Comparison of ENCODE assay signal across 10 mouse cellular contexts in the genomic region with DNA sequence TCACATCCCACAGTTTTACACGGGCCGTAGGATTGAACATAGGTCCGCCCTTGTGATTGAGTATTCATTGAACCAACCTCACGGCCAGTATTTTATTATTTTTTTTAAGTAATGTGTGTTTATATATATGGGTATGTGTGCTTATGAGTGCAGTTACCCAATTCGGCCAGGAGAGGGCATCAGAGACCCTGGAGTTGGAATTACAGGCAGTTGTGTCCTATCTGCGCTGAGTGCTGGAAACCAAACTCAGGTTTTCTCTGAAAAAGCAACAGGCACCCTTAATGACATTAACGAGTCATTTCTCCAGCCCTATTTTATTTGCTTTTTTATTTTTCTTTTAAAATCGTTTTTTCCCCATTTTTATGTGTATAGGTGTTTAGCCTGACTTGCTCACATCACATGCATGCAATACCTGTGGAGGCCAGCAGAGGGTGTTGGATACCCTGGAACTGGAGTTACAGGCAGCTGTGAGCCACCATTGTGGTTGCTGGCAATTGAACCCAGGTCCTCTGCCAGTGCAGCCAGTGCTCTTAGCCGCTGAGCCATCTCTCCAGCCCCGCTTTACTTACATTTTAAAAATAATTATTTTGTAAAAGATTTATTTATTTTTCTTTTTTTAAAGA. TPM values are rescaled to one million over a fixed set of nuclear protein-coding genes. Genes with fewer than 3 reads are reported as not detected.
DNase-seq lines count a peak whose midpoint lies in the region; ATAC-seq and TF ChIP-seq lines count a peak whose summit lies in the region.
"Had no signal": no experiment of that assay in that cellular context is flagged by ENCODE, and none has a peak within 500 bp of the region (broad histone marks: within the 10 kb centered on the region; RNA-seq: fewer than 3 reads in every experiment).

No protein-coding gene starts in this region.

- H3K4me2 ChIP-seq in liver, embryonic 12.5 days: no peak overlapping the region
- H3K4me2 ChIP-seq: lung, embryonic 15.5 days; neural tube, embryonic 12.5 days had no signal

- TF ChIP-seq POLR2A in ES-Bruce4 (IDR thresholded peaks at IDR 0.05; ENCODE audit: insufficient read depth, low read length): no peak

- WGBS in liver, embryonic 12.5 days (ENCODE audit: insufficient replicate concordance): 76% methylated on average over 10 of the region's 10 CpGs

- no peak for ATAC-seq in liver, embryonic 12.5 days
- 0 out of 2 replicates have a peak, but pooled peaks have one; percentile 34 for ATAC-seq in megakaryocyte, adult 5-6 weeks (ENCODE audit: poor library complexity, severe bottlenecking)

- TF ChIP-seq CTCF in ES-Bruce4 (IDR thresholded peaks at IDR 0.05; ENCODE audit: low read depth, low read length): peak; percentile 42

- H3K36me3 ChIP-seq in liver, embryonic 12.5 days: 0 out of 2 replicates have a peak, but pooled peaks cover 6% of the 10 kb centered on the region
- no peaks in the 10 kb centered on the region for H3K36me3 ChIP-seq in ES-Bruce4 (ENCODE audit: control insufficient read depth, insufficient read depth, low read length, poor library complexity, severe bottlenecking)
- H3K36me3 ChIP-seq: lung, embryonic 15.5 days; neural tube, embryonic 12.5 days had no signal

- H3K27ac ChIP-seq in liver, embryonic 12.5 days: no peak overlapping the region
- H3K27ac ChIP-seq in ES-Bruce4 (ENCODE audit: insufficient read depth, low read length): no peak overlapping the region
- H3K27ac ChIP-seq: lung, embryonic 15.5 days; neural tube, embryonic 12.5 days had no signal

- no peak for TF ChIP-seq EP300 in ES-Bruce4 (IDR thresholded peaks at IDR 0.05; ENCODE audit: insufficient read depth, low read depth, low read length)

- no peaks in the 10 kb centered on the region for H3K27me3 ChIP-seq in liver, embryonic 12.5 days (replicated peaks)
- H3K27me3 ChIP-seq in ES-Bruce4 (ENCODE audit: control insufficient read depth, insufficient read depth, low read length, poor library complexity, severe bottlenecking): no peaks in the 10 kb centered on the region
- H3K27me3 ChIP-seq: lung, embryonic 15.5 days had no signal

- no peak overlapping the region for H3K9ac ChIP-seq in liver, embryonic 12.5 days
- H3K9ac ChIP-seq in ES-Bruce4 (ENCODE audit: low read depth, poor library complexity, severe bottlenecking): no peak overlapping the region
- H3K9ac ChIP-seq: lung, embryonic 15.5 days; neural tube, embryonic 12.5 days had no signal

- H3K4me3 ChIP-seq in liver, embryonic 12.5 days: no peak overlapping the region
- no peak overlapping the region for H3K4me3 ChIP-seq in ES-Bruce4 (ENCODE audit: low read depth, low read length)
- H3K4me3 ChIP-seq: lung, embryonic 15.5 days; neural tube, embryonic 12.5 days had no signal

- peaks cover 4% of the 10 kb centered on the region; the same call in 1 of the 2 replicates for H3K9me3 ChIP-seq in liver, embryonic 12.5 days (replicated peaks)
- H3K9me3 ChIP-seq in ES-Bruce4 (replicated peaks; ENCODE audit: control insufficient read depth, insufficient read depth, low read length, poor library complexity, severe bottlenecking): no peaks in the 10 kb centered on the region
- H3K9me3 ChIP-seq: lung, embryonic 15.5 days; neural tube, embryonic 12.5 days had no signal

- H3K4me1 ChIP-seq in liver, embryonic 12.5 days: peaks cover 34% of the 10 kb centered on the region
- H3K4me1 ChIP-seq in ES-Bruce4 (ENCODE audit: control insufficient read depth, insufficient read depth, low read length): peaks cover 3% of the 10 kb centered on the region
- H3K4me1 ChIP-seq: neural tube, embryonic 12.5 days had no signal

- DNase-seq in cerebellum, adult 9-11 months: peak; percentile 21
- no peak for DNase-seq in cerebellum, postnatal 36 days
- DNase-seq in liver: peak; percentile 55
- DNase-seq in right cerebral cortex, postnatal 10 days (ENCODE audit: low spot score in 2 of 2): no peak
- no peak for DNase-seq in layer of hippocampus, adult 11-12 months (ENCODE audit: low spot score)

RNA-seq across cellular contexts. Expression of a gene that starts 8.0 kb away (rescaled TPM):
- polyA plus RNA-seq in liver, embryonic 12.5 days (2016; fragmentation: Nextera tagmentation; extraction: Ambion mirVana): 5.6 and 5.8 TPM in 2 replicates
- polyA plus RNA-seq in ES-Bruce4 (2011; ENCODE audit: insufficient read depth, insufficient read length, low read depth, missing spikeins): 13.5 and 13.7 TPM in 2 replicates
- 31.0 and 31.7 TPM in 2 replicates for total RNA-seq in megakaryocyte, adult 5-6 weeks (2015)
- 38.5 and 39.9 TPM in 2 replicates for total RNA-seq in megakaryocyte, adult 5-6 weeks (2017)

RNA-seq across cellular contexts. Expression of a gene that starts 18.2 kb away (rescaled TPM):
- polyA plus RNA-seq in liver, embryonic 12.5 days (2016; fragmentation: Nextera tagmentation; extraction: Ambion mirVana): not detected in 2 replicates
- polyA plus RNA-seq in ES-Bruce4 (2011; ENCODE audit: insufficient read depth, insufficient read length, low read depth, missing spikeins): 4.9 and 5.0 TPM in 2 replicates
- total RNA-seq in megakaryocyte, adult 5-6 weeks (2015): not detected in 2 replicates
- not detected in 2 replicates for total RNA-seq in megakaryocyte, adult 5-6 weeks (2017)
- polyA plus RNA-seq: neural tube, embryonic 12.5 days had no signal

RNA-seq across cellular contexts. Expression of a gene that starts 50.3 kb away (rescaled TPM):
- not detected in 2 replicates for polyA plus RNA-seq in liver, embryonic 12.5 days (2016; fragmentation: Nextera tagmentation; extraction: Ambion mirVana)
- polyA plus RNA-seq in ES-Bruce4 (2011; ENCODE audit: insufficient read depth, insufficient read length, low read depth, missing spikeins): 2.0 and 2.2 TPM in 2 replicates
- total RNA-seq in megakaryocyte, adult 5-6 weeks (2015): 0.16 TPM in 1 of 2 replicates, not detected in the other
- 1.1 TPM in 1 of 2 replicates, not detected in the other for total RNA-seq in megakaryocyte, adult 5-6 weeks (2017)

RNA-seq across cellular contexts. Expression of a gene that starts 50.6 kb away (rescaled TPM):
- polyA plus RNA-seq in liver, embryonic 12.5 days (2016; fragmentation: Nextera tagmentation; extraction: Ambion mirVana): 0.06 and 0.07 TPM in 2 replicates
- 0.24 and 1.0 TPM in 2 replicates for polyA plus RNA-seq in ES-Bruce4 (2011; ENCODE audit: insufficient read depth, insufficient read length, low read depth, missing spikeins)
- total RNA-seq in megakaryocyte, adult 5-6 weeks (2015): not detected in 2 replicates
- total RNA-seq in megakaryocyte, adult 5-6 weeks (2017): not detected in 2 replicates

RNA-seq across cellular contexts. Expression of a gene that starts 56.0 kb away (rescaled TPM):
- 1.7 and 2.3 TPM in 2 replicates for polyA plus RNA-seq in liver, embryonic 12.5 days (2016; fragmentation: Nextera tagmentation; extraction: Ambion mirVana)
- polyA plus RNA-seq in ES-Bruce4 (2011; ENCODE audit: insufficient read depth, insufficient read length, low read depth, missing spikeins): 14.0 and 14.5 TPM in 2 replicates
- total RNA-seq in megakaryocyte, adult 5-6 weeks (2015): 0.71 TPM in 1 of 2 replicates, not detected in the other
- total RNA-seq in megakaryocyte, adult 5-6 weeks (2017): 0.12 and 0.15 TPM in 2 replicates

Comparison
In these comparisons a context has a peak if more than half of its experiments do, and no peak if none do; other contexts are left out.
1. DNase-seq: peak in cerebellum, adult 9-11 months (single experiment) and liver (single experiment); none in cerebellum, postnatal 36 days (0 of 2), right cerebral cortex, postnatal 10 days (0 of 2) and layer of hippocampus, adult 11-12 months (single experiment).